Mouse (Mus musculus): ENCODE measurements at regions not wholly inside any gene's neighbourhood (a gene's known extent, or its start where the extent isn't known, plus 50 kb on each side); places are given as distances from the start of the nearest gene placed in this dataset.
"Not testable (repeated sequence)": the region's sequence is repeated elsewhere in the genome, so short reads cannot be mapped to it uniquely, and the experiment has no call there.

GRCm38 (mm10) chr15:16130862-16131261 lies 597.7 kb upstream of the Cdh9 start:
- DNase-seq (ENCODE audit: low read depth, low spot score) = peak; percentile 52

- DNase-seq (ENCODE audit: low read depth, low spot score) = no peak
These were observed 570.4 kb upstream of the Cdh9 start for GRCm38 (mm10) chr15:16158164-16158563.

GRCm38 (mm10) chr15:16163969-16164368 lies 564.6 kb upstream of the Cdh9 start:
- no peak for DNase-seq (ENCODE audit: low read depth, low spot score)

GRCm38 (mm10) chr15:16213354-16213753 lies 515.2 kb upstream of the Cdh9 start:
- no peak for DNase-seq (ENCODE audit: low read depth, low spot score)

- no peak for DNase-seq (ENCODE audit: low read depth, low spot score)
These were observed 506.9 kb upstream of the Cdh9 start for GRCm38 (mm10) chr15:16221648-16222047.

- DNase-seq (ENCODE audit: low read depth, low spot score) = no peak
These were observed 480.0 kb upstream of the Cdh9 start for GRCm38 (mm10) chr15:16248595-16248994.

GRCm38 (mm10) chr15:16285166-16285565 lies 443.4 kb upstream of the Cdh9 start:
- DNase-seq (ENCODE audit: low read depth, low spot score) = no peak

- DNase-seq (ENCODE audit: low read depth, low spot score) = not testable (repeated sequence)
These were observed 434.0 kb upstream of the Cdh9 start for GRCm38 (mm10) chr15:16294553-16294952.

- no peak for DNase-seq (ENCODE audit: low read depth, low spot score)
These were observed 418.9 kb upstream of the Cdh9 start for GRCm38 (mm10) chr15:16309678-16310077.

GRCm38 (mm10) chr15:16311956-16312646 lies 416.5 kb upstream of the Cdh9 start:
- no peak for DNase-seq (ENCODE audit: low read depth, low spot score)

- no peak for DNase-seq (ENCODE audit: low read depth, low spot score)
These were observed 415.8 kb upstream of the Cdh9 start for GRCm38 (mm10) chr15:16312721-16313120.

- DNase-seq (ENCODE audit: low read depth, low spot score) = no peak
These were observed 414.7 kb upstream of the Cdh9 start for GRCm38 (mm10) chr15:16313818-16314217.

- DNase-seq (ENCODE audit: low read depth, low spot score) = no peak
These were observed 413.9 kb upstream of the Cdh9 start for GRCm38 (mm10) chr15:16314606-16315005.

GRCm38 (mm10) chr15:16315085-16315484 lies 413.5 kb upstream of the Cdh9 start:
- DNase-seq (ENCODE audit: low read depth, low spot score) = no peak

GRCm38 (mm10) chr15:16326327-16326726 lies 402.2 kb upstream of the Cdh9 start:
- DNase-seq (ENCODE audit: low read depth, low spot score) = no peak

Measured in WW6 (cell line).